Mouse (Mus musculus) kidney, postnatal 0 days (tissue): Measurements from ENCODE around the gene Gm4353. TPM values are rescaled to one million over a fixed set of nuclear protein-coding genes. Genes with fewer than 3 reads are reported as not detected.
A peak's percentile ranks its signal among the peaks of the same experiment; 100 is the strongest.

Experiments used
- ATAC-seq: fragments of 200-750 bp; cut with Nextera tagmentation; replicated peaks from 2 replicates; pipeline ENCODE4 v1.8.0; 2017; ENCODE audit warnings: low read depth, moderate number of reproducible peaks, moderate TSS enrichment, moderate library complexity; ENCODE audit not compliant: low FRiP score
- DNase-seq: peaks from one replicate; pipeline ENCODE4 v3.0.0-alpha.2; 2016; ENCODE audit warnings: low spot score
- H3K27ac ChIP-seq: fragments of 300-500 bp; sonication (generic); 2 replicates; pipeline ENCODE4 v1.5.1; 2014; ENCODE audit warnings: mild to moderate bottlenecking
- H3K27me3 ChIP-seq: fragments of 300-500 bp; sonication (generic); 2 replicates; pipeline ENCODE4 v1.6.1; 2014; ENCODE audit warnings: low read length, mixed read lengths; ENCODE audit not compliant: insufficient read depth
- H3K36me3 ChIP-seq: fragments of 300-500 bp; sonication (generic); 2 replicates; pipeline ENCODE4 v1.6.1; 2014; ENCODE audit warnings: low read length, mixed read lengths; ENCODE audit not compliant: insufficient read depth
- H3K4me1 ChIP-seq: fragments of 300-500 bp; sonication (generic); replicated peaks from 2 replicates; pipeline ENCODE4 v1.6.1; 2014; ENCODE audit warnings: antibody characterized with exemption, low read length, mixed read lengths; ENCODE audit not compliant: insufficient read depth
- H3K4me2 ChIP-seq: fragments of 300-500 bp; sonication (generic); 2 replicates; pipeline ENCODE4 v1.6.1; 2014; ENCODE audit warnings: mild to moderate bottlenecking, low read length, moderate library complexity, mixed read lengths
- H3K4me3 ChIP-seq: fragments of 300-500 bp; sonication (generic); replicated peaks from 2 replicates; pipeline ENCODE4 v1.5.1; 2014; ENCODE audit warnings: low read depth, low read length
- H3K9ac ChIP-seq: fragments of 300-500 bp; sonication (generic); 2 replicates; pipeline ENCODE4 v1.6.1; 2014; ENCODE audit warnings: low read depth, low read length
- H3K9me3 ChIP-seq: fragments of 300-500 bp; sonication (generic); replicated peaks from 2 replicates; pipeline ENCODE4 v1.6.1; 2016; ENCODE audit warnings: low read length, inconsistent platforms, mixed read lengths
- CTCF ChIP-seq: IDR thresholded peaks from 2 replicates; pipeline ENCODE4 v1.5.1; 2016; ENCODE audit warnings: antibody characterized with exemption, low read depth, mild to moderate bottlenecking, moderate library complexity
- WGBS: fragments of 180-500 bp; shearing (Covaris S2); extraction: QIAGEN DNeasy Blood & Tissue Kit; methylation state at CpG from one replicate; pipeline ENCODE4 v1.1.7; 2014; 5-methylcytosine and 5-hydroxymethylcytosine counted together
- polyA plus RNA-seq: library from polyadenylated mRNA; unstranded; fragments of >200 nt; fragmentation: Nextera tagmentation; extraction: Ambion mirVana; gene quantifications from 2 replicates; pipeline ENCODE4 v1.2.1, GENCODE M21; 2015

The Gm4353 gene
- polyA plus RNA-seq, 1 experiment from 2014 or later = 0.86 TPM

GRCm38 (mm10) chr7:116093466-116093850 is 9.0 kb upstream of the Gm4353 start:
- Histone ChIP-seq H3K27me3 (no peaks in the 10 kb centered on the region), H3K4me1 (0 out of 2 replicates have a peak, but pooled peaks cover 3% of the 10 kb centered on the region), H3K9me3 (no peaks in the 10 kb centered on the region), H3K27ac (peak overlapping the region; percentile 94), H3K4me2 (peak overlapping the region; percentile 81), H3K36me3 (no peaks in the 10 kb centered on the region), H3K4me3 (peak overlapping the region; percentile 72), H3K9ac (peak overlapping the region; percentile 89)
- ATAC-seq (peak; percentile 76), DNase-seq (peak; percentile 89)
- peak; percentile 45 for TF ChIP-seq CTCF
- whole genome bisulfite sequencing = 1% methylated on average over 19 of the region's 19 CpGs

DNA sequence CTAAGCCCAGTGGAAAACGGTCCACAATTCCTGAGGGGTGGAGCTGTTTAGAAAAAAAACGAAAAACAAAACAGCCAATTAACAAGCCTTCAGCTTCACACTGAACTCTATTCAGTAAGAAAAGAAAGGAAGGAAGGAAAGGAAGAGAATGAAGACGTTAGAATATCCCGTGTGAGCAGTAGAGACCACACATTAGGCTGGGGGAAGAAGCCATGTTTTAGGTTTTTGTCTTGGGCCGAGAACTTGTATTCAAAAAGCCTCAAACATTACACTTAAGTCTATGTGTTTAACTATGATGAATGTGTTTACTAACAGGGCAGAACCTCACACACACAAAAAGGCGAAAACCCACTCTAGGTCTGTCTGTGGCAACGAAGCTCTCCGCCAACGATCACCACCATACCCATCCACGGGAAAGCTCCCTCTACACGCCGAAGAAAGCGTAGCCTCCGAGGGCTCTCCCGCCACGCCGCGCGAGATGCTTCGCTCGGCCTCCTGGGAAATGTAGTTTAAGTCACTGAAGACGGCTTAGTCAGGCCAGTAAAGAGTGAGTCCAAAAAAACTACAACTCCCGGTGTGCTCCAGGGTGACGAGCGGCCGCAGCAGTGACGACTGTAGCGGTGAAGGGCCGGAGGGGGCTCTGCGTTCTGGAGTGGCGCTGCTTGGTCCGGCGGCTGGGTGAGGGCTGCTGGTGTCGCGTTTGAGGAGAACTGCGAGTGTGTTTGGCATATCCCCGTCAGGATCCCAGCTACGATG is 8.5 kb upstream of the Gm4353 start:
- H3K27ac ChIP-seq = peak overlapping the region; percentile 94
- DNase-seq (peak; percentile 99), ATAC-seq (peak; percentile 100)
- H3K36me3 ChIP-seq = no peaks in the 10 kb centered on the region
- peak overlapping the region; percentile 72 for H3K4me3 ChIP-seq
- peak; percentile 45 for TF ChIP-seq CTCF
- H3K9me3 ChIP-seq = no peaks in the 10 kb centered on the region
- H3K4me2 ChIP-seq = peak overlapping the region; percentile 81
- peak overlapping the region; percentile 89 for H3K9ac ChIP-seq
- 0 out of 2 replicates have a peak, but pooled peaks cover 3% of the 10 kb centered on the region for H3K4me1 ChIP-seq
- WGBS = under 1% methylated on average over 38 of the region's 38 CpGs
- H3K27me3 ChIP-seq = no peaks in the 10 kb centered on the region

DNA sequence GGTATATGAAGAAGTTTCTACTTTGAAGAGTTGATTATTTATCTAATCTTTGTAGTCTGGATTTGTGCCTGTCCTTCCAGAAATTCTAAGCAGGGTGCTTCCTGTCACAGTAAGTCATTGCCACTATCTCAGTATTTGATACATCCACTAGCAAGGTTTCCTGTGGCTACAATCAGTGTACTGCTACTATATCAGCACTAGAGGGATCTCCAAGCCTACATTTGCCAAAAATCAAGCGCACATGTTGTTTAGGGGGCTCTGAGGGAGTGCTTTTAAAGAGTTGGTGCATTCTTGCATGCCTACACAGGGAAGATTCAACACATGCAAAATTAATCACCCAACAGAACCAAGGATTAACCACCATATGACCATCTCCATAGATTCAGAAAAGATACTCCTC is 23.7 kb downstream of the Gm4353 start:
- Histone ChIP-seq H3K27ac (no peak overlapping the region), H3K4me1 (no peaks in the 10 kb centered on the region), H3K4me2 (no peak overlapping the region), H3K9me3 (no peaks in the 10 kb centered on the region), H3K4me3 (no peak overlapping the region), H3K36me3 (no peaks in the 10 kb centered on the region), H3K9ac (no peak overlapping the region), H3K27me3 (no peaks in the 10 kb centered on the region)
- TF ChIP-seq CTCF = peak; percentile 50
- ATAC-seq (no peak), DNase-seq (peak; percentile 3)
- WGBS = 66% methylated on average over 1 of the region's 1 CpGs

- TF ChIP-seq CTCF = no peak
- H3K9me3 ChIP-seq = no peaks in the 10 kb centered on the region
- H3K27me3 ChIP-seq = peaks cover 30% of the 10 kb centered on the region
- no peak overlapping the region for H3K27ac ChIP-seq
- no peak overlapping the region; the same call in 1 of the 2 replicates for H3K9ac ChIP-seq
- H3K36me3 ChIP-seq = no peaks in the 10 kb centered on the region
- ATAC-seq = no peak
- peaks cover 11% of the 10 kb centered on the region for H3K4me1 ChIP-seq
- 20% methylated on average over 15 of the region's 15 CpGs for WGBS
- H3K4me3 ChIP-seq = no peak overlapping the region
- DNase-seq = no peak
- peak overlapping the region; percentile 85 for H3K4me2 ChIP-seq
Observed at GRCm38 (mm10) chr7:116040470-116041019, 43.9 kb downstream of the Gm4353 start.

GRCm38 (mm10) chr7:116039538-116040466 is 44.6 kb downstream of the Gm4353 start:
- peak overlapping the region; percentile 37 for H3K4me3 ChIP-seq
- H3K9ac ChIP-seq = 0 out of 2 replicates have a peak overlapping the region, but pooled peaks have one; percentile 27
- H3K4me2 ChIP-seq = peak overlapping the region; percentile 85
- peaks cover 11% of the 10 kb centered on the region for H3K4me1 ChIP-seq
- no peaks in the 10 kb centered on the region for H3K9me3 ChIP-seq
- under 1% methylated on average over 48 of the region's 48 CpGs for WGBS
- DNase-seq (peak; percentile 89), ATAC-seq (peak; percentile 78)
- peak; percentile 92 for TF ChIP-seq CTCF
- H3K36me3 ChIP-seq = no peaks in the 10 kb centered on the region
- H3K27ac ChIP-seq = no peak overlapping the region
- H3K27me3 ChIP-seq = peaks cover 38% of the 10 kb centered on the region

- Histone ChIP-seq H3K4me1 (peaks cover 16% of the 10 kb centered on the region), H3K27me3 (peaks cover 40% of the 10 kb centered on the region), H3K9me3 (no peaks in the 10 kb centered on the region), H3K36me3 (no peaks in the 10 kb centered on the region), H3K4me3 (peak within 1 kb of the TSS; percentile 37), H3K9ac (0 out of 2 replicates have a peak within 1 kb of the TSS, but pooled peaks have one; percentile 27), H3K4me2 (peak within 1 kb of the TSS; percentile 85), H3K27ac (no peak within 1 kb of the TSS)
- ATAC-seq = no peak
- no peak for TF ChIP-seq CTCF
- 0% methylated on average over 11 of the region's 11 CpGs for WGBS
- no peak for DNase-seq
Observed at GRCm38 (mm10) chr7:116039196-116039537, 45.3 kb downstream of the Gm4353 start, which contains the start of gene 1110004F10Rik. Gene 1110004F10Rik, plus strand, starts transcription at chr7:116039397.
